Mouse (Mus musculus): ENCODE measurements at regions not wholly inside any gene's neighbourhood (a gene's known extent, or its start where the extent isn't known, plus 50 kb on each side); places are given as distances from the start of the nearest gene placed in this dataset.

DNA sequence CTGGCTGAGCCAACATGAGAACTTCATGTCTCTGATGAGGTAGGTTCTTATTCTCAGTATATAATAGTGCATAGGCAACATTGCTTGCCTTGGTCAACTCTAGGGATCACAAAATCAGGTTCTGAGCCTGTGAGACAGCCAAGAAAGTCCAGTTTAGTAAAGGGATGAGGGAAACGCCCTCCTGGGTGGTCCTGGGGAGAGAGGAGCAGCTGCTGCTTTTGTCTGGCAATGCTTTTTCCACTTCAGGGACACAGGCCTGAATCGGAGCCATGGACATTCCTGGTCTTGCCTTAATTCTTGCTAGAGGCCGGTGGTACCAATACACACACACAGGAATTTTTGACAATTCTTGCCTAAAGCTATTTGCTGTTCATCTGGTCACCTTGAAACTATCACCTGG, 169.8 kb downstream of the Plpp3 start:
- intact Hi-C loops (cut with DNase I): no loop called here

DNA sequence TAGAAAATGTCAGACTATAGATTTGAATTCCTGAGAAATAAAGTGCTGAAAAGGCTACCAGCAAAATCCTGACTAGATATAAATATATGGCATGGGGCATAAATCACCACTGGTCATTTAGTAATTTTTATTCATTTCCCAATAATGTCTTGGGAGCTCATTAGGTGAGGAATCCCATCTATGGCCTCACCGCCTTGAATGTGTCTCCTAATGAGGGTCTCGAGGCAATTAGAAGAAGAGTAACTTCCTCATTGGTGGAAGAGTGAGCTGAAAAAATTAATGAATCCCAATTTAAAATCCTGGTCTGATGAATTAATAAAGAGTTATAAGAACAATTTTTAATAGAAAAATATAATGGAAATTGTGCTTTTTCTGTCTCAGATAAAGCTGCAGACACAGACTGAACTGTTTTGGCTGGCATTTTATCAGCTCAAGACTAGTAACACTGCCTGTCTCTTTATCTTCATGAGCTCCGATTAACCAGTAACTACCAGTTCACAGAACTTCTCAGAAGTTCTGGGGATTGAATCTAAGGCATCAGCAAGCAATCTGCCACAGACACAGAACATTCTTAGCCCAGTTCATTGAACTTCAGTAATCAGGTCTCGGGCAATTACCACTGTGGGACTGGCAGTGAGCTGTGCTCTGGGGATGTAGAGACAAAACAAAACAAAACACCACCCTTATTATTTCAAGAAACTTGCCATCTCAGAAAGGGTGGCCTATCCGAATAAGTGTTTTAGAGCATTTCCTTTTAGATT, 170.7 kb downstream of the Plpp3 start:
- intact Hi-C loops (cut with DNase I): no loop called here

DNA sequence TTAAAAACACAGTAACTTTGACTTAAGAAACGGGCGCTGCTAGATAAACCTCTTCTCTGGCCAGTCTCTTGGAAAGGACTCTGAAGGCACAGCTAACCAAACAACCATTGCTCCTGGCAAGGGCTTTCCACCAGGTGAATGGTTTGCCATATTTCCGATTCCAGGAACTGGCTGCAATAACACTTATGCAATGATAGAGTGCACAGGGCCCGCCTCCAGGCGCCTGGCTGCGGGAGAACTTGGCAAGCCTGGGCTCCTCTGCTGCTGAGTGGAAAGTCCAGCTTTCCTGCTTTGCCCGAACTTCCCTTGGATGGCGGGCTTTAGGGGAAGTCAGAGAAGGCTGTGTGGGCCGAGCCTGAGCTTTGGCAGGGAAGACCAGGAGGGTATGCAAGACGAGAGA, 171.6 kb downstream of the Plpp3 start:
- intact Hi-C loops (cut with DNase I): no loop called here

DNA sequence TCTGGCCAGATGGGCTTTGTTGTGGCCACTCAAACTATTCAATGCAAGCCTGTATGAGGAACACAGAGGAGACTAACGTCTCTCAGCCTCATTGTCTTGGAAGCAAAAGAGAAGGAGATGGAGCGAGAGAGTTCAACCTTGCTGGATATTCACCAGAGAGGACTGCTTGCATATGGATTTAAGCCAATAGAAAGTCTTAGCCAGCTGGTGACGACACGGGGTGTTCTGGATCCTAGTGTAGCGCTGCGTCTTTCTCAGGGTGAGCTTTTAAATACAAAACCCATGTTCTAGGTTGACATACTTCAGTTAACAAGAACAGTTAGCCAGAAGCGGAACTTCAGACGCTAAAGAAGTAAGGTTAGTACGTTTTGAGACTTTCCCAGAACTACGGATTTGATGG, 174.9 kb downstream of the Plpp3 start:
- intact Hi-C loops (cut with DNase I): no loop called here

DNA sequence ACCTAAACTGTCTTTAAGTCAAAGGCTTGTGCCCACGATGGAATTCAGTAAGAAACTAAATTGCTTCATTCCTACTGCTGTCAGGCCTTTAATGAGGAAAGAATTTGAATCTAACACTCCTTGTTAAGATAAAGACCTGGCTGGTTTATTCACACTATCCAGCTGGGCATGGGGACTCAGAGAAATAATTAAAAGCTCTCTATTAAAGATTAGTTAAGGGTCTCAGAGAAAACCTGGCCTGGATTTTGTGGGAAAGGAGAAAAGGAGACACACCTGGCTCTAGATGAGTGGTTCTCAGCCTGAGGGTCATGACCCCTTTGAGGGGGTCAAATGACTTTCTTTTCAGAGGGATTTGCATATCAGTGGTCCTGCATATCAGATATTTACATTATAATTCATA, 178.7 kb downstream of the Plpp3 start:
- intact Hi-C loops (cut with DNase I): no loop called here

DNA sequence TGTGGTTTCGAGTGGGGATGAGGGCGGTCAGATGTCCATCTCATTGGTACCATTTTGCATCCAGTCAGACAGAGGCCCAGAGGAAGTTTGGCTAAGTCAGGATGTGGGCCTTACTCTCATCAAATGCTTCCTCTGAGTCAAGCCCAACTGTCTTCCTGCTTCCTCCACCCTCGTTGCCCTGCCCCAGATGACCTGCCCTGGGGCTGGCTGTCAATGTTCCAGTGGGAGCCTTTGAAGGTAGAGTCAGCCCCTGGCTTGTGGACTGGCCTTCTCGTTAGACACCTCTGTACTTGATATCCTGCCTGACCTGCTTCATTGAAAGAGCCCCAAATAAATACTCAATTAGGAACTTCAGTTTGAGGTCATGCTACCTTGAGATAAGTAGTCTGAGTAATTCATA, 179.4 kb downstream of the Plpp3 start:
- intact Hi-C loops (cut with DNase I): no loop called here

DNA sequence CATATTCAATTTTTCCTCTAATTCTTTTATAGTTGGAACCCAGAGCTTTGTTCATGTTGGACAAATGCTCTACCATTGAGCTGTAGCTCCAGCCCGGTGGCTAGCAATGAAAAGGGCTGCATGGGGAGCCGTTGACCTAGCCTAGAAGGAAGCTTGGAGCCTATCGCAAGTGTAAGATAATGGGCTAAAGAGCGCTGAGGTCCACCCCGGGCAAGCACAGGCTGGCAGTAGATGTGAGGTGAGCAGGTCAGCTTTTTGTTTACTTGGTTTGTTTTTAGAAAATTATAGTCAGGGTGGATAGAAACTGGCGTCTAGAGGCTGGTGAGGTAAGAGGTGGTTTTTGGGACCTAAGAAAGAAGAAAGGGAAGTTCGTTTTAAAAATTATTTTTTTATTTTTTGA, 181.0 kb downstream of the Plpp3 start:
- intact Hi-C loops (cut with DNase I): no loop called here

DNA sequence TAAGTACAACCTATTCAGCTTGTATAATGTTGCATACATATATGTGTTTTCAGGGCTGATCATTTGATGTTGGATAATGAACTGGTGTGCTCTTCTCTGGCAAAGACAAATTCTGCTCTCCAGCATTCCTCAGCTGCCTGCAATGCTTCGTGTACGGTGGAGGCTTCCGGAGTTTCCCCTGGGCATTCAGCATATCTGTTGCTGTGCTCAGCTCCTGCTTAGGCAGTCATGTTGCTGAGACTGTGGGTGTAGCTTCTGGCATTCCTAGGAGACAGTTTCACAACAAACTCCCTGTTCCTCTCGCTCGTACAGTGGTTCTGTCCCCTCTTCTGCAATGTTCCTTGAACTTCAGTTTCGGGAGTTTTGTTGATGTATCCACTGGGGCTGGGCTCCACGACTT, 181.7 kb downstream of the Plpp3 start:
- intact Hi-C loops (cut with DNase I): no loop called here

DNA sequence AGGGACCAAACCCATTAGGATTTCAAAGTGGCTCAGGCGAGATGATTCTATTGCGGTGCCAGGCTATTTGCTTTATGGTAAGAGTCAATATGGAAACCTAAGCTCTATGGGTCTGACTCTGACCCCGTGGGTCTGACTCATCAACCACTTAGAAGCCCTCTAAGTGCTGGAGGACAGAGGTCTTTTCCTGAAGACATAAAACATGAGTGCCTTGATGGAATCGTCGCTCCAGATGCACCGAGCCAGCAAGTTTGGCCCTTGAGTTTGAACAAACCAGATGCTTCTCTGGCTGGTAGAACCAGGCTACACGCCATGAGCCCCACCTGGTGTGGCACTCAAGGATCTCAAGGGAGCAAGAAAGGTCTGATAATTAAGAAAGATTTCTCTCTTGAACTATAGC, 184.1 kb downstream of the Plpp3 start:
- intact Hi-C loops (cut with DNase I): no loop called here

DNA sequence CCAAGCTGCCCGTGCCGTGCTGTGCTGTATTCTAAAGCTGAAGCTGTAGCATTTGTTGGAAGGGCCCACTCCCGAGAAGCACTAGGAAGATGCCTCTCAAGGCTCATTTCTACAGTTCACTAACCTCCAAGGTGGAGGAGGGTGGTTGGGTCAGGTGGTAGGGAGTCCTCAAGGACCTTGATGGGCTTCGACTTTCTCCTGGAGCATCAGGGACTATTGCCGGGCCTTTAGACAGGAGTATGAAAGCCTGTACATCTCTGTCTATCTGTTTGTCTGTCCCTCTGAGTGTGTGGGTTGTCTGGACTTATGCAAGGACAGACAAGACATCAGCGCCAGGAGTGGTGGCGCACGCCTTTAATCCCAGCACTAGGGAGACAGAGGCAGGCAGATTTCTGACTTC, 189.7 kb downstream of the Plpp3 start:
- intact Hi-C loops (cut with DNase I): no loop called here

DNA sequence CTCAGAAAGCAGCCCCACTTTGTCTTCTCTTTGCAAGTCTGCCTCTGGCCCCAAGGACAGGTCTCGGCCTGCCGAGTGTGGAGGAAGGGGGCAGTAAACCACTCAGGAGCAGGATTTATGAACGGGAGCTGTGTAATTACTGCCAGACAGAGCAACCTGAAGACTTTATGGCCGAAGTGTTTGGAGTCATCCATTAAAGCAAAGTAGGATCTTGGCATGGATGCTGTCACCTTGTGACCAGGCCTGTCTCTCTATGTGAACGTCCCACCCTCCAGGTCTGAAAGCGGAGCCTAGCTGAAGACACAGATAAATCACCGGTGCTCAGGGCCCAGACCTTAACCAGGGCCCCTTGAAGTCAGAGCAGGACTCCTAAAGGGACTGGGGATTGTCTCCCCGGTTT, 190.8 kb downstream of the Plpp3 start:
- intact Hi-C loops (cut with DNase I): no loop called here

DNA sequence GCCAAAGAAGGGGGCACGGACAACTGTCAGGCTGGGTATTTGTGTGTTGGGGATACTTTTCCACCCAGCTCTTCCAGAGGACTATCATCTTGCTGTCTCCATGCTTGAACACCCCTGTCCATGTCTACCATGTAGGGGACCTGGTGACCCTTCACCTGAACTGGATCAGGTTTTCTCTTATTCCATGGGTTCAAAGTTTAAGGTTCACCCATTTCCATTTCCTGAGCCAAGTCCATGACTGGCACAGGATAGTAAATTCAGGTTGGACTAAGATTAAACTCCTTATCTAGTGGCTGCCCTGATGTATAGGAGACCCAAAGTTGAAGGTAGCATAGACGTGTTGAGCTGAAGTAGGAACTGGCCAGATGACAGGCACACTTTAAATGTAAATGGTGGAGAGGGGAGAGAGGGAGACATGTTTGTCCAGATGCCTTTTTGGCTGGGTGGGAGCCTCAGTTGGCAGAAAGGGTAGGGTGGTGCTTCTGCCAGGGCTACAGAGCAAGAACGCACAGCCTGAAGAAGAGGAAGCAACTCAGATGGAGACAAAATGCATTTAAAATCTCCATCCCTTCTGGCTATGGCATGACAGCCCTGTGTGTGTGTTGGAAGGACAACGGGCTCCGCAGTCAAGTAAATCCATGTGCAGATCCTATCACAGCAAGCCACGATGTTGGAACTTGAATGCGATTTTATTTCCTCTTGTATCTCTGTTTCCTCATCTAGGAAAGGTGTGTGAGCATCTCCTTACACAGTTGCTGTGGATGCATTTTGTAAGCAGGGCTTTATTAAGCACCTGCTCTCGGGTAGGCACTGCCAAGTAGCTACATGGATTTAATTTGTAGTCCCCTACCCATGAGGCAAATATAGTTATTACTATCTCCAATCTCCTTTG, 192.4 kb downstream of the Plpp3 start:
- intact Hi-C loops (cut with DNase I): no loop called here

DNA sequence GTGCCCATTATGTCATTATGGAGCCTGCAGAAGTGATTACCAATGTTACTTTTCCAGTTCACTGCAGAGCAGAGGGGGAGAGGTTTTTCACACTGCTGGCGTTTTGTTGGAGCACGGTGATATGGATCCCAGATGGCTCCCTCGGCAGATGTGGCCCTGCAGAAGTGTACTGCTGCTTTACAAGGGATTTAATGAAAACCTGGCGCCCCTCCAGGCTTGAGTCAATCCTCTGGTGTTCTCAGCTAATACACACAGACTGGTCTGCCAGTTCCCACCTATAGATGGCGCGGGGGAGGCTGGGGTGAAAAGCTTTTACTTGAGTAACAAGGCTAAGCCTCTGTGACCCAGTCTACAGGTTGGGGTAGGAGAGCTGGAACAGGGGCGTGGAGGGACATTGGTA, 195.2 kb downstream of the Plpp3 start:
- intact Hi-C loops (cut with DNase I): no loop called here

DNA sequence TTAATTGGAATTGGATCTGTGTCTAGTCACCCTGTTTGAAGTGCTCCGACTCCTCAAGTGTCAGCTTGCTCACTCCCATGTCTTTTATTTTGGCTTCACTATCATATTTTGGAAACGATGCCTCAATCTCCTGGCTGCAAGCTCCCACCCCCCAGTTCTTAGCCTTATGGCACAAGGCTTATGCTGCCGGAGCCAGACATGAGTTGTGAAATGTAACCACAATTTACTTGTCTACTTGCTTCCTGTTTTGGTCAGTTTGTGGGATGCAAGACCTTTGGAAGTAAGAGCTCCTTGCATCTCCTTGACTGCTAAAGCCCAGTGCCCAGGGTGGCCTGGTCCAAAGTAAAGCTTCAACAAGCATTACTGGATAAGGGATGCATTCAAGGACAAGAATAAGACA, 195.8 kb downstream of the Plpp3 start:
- intact Hi-C loops (cut with DNase I): no loop called here

DNA sequence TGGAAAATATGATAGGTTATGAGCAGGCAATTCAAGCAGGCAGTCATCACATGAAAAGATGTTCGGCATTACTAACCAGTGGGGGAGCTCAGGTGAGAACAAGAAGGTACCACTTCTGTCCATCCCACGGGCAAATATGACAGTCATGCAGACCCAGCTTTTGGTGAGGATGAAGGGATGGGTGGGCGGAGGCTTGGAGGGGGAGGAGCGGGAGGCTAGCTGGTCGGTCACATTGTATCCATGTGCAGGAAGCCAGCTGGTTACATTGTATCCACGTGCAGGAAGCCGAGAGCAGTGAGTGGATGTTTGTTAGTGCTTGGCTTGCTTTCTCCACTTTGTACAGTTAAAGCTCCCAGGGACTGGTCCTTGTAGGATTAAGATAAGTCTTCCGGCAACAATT, 196.9 kb downstream of the Plpp3 start:
- intact Hi-C loops (cut with DNase I): no loop called here

DNA sequence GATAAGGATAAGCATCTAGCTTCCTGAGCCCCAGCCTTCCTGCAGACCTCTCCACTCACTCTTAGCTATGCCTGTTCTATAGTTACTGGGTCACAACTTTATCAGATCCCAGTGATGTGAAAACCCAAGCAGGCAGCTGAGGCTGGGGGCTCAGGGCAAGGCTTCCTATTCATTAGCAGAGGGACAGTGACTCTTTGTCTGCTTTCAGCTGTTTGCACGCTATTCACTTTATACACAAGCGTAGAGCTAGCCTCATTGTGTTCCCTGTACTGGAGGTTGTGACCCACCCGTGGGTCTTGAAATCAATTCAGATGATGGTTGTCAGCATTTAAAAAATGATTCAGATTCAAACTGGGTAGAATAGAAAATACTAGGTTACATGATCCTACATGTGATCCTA, 199.5 kb downstream of the Plpp3 start:
- intact Hi-C loops (cut with DNase I): no loop called here

DNA sequence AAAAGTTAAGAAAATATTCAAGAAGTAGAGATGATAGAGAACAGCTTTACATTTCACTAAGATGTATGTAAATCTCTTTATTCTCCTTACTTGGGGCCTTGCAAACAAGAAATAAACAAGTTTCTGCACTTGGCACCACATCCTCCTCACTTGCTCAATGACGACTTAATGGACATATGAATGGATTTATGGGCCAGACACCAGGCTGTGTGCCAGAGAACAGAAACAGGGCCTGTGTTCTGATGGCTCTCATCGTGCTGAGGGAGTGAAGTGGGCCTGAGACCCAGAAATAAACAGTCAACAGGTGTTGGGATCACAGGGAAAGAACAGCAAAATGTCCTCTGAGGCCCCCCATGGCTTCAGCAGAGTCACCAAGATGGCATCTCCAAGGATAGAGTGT, 201.6 kb downstream of the Plpp3 start:
- intact Hi-C loops (cut with DNase I): no loop called here

DNA sequence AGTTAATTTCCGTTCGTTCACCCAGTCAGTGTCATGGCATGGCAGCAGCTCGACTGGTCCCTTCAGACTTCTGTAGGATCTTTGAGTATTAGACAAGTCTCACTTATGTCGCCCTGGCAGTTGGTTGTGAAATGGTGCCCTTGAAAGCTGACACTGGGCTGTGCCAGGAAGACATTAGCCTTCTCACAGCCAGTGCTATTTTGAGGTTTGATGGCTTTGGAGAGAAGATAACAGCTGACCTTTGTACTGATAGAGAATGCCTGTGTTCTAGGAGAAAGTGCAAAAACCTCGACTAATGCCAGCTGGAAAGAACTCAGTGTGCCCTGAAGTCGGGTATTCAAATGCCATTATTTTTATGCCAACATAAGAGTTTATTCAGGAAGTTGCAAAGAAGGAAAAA, 207.3 kb downstream of the Plpp3 start:
- intact Hi-C loops (cut with DNase I): no loop called here

DNA sequence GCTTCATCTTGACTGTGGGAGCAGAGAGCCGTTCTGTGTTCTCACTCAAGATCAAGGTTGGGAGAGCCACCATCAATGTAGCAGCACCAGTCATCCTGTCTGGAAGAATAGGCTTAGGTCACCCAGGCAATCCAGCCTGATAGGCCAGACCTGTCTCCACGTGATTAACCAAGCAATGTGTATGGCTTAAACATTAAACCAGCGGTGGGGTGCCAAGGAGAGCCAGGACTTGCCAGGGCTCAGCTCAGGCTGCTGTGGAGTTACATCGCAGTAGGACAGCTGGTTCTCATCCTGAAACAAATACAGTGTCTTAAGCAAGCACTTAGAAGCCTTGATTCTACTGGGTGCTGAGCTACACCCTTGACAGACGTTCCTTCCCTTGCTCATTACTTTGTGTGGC, 207.9 kb downstream of the Plpp3 start:
- intact Hi-C loops (cut with DNase I): loop anchor here (5.0 kb wide), 1 partner anchor 52 kb away; no protein-coding TSS in a partner anchor

DNA sequence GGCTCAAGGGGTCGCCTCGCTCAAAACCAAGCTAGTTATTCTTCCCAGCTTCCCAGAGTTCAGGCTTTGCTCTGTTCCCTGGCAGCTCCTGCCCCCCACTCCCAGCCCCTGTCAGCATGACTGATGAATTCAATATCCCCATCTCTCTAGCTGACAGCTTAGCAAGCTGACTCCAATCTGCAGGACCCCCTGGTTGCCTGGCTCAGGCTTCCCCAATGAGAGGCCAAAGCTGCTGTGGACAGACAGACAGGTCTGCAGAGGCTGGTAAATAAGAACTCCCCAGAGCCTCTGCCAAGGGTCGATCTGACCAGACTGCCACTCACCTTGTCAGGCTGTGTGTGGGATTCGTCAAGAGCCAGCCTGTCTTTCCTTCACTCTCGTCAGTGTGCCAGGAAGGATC, 219.4 kb downstream of the Plpp3 start:
- intact Hi-C loops (cut with DNase I): no loop called here

DNA sequence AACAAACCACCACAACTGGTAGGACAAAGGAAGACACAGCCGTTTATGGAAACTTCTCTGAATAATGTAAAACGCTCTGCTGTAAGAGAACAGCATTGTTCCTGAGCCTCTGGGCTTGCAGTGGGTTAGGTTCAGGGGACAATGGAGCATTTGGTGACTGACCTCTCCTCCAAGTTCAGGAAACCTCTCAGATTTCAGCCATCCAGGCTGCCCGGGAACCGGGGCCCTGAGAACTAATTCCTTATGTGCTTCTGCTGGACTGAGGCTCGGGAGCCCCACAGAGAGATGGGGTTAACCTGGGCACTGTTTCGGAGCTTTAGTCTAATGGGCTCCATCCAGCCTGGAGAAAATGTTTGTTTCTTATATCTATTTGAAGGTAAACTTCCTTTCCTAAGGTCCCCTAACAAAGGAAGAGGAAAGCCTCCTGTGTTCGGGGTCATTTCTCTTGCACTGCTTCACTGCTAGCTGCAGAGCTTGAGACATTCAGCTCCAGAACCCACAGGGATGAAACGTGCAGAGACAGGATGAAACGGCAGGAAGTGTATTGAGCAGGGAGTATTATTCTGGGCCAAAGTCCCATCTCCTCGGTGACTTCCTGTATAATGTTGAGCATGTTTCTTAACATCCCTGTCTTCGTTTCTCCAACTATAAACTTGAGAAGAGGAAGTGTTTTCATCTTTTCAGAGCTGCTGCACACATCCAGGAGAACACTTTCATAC, 220.5 kb downstream of the Plpp3 start:
- intact Hi-C loops (cut with DNase I): no loop called here

DNA sequence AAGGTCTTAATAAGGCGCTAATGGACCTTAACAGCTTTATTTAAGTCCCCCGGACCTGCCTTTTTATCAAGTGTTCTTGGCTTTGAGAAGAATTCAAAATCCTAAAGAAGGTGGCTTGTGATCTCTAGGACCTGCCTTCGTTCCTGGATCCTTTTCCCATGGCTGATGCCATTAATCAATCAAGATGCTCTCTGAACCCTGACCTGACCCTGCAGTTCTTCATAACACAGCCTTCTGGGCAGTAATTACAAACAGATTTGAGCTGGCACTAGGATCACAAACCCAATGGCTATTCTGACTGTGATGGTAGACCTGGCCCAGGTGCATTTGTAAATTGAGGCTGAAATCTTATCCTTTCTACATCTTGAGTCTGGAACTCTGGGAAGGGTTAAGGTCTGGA, 227.7 kb downstream of the Plpp3 start:
- intact Hi-C loops (cut with DNase I): no loop called here
